Mouse (Mus musculus): ENCODE data around the gene Pex11g.
A peak's percentile ranks its signal among the peaks of the same experiment; 100 is the strongest.

Gene Pex11g

GRCm38 (mm10) chr8:3467006-3467885 lies at the start of gene Pex11g:
Gene Pex11g, minus strand, starts transcription at chr8:3467680.
- peak; percentile 80 for DNase-seq (ENCODE audit: extremely low read depth, low read depth, low spot score)

DNA sequence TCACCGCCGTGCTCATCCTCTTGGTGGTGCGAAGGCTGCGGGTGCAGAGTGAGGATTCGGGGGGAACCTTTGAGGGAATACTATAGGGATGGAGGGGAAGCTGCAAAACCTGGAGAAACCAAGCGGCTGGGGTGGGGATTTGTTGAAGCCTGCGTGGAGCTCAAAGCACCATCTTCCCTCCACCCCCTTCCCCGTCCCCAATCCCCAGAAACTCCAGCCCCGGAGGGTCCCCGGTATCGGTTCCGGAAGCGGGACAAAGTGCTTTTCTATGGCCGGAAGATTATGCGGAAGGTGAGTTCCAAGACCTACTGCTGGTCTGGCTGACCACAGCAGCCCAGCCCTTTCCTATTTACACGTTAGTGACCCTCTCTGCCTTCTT lies 49.6 kb upstream of the Pex11g start:
- no peak for DNase-seq (ENCODE audit: extremely low read depth, low read depth, low spot score)

DNA sequence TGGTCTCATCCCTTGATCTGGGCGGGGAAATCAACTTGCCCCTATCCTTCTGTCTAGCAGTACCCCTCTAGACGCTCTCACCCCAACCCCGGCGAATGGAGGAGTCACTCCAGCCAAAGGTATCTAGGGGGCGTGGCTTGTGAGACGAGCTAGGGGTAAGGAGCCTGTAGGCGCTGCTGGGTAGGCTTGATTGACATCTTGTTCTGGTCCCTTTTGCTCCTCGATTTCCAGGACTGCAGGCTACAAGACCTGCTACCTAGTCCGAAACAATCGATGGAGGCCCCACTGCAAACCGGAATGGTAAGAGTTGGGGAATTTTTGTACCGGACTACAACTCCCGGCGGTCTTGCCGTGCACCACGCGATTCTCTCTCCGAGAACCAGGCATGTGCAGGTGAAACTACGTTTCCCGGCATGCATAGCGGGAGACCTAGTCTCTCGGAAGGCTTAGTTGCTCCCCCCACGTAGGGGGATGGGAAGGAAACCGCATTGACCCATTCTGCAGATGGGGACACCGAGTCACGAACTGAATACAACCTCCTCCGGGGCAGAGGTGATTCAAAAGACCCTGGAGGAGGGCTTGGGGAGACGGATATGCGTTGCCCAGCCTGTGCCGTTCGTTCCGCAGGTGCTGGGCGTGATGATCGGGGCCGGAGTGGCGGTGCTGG lies 49.1 kb upstream of the Pex11g start:
- peak; percentile 52 for DNase-seq (ENCODE audit: extremely low read depth, low read depth, low spot score)

DNA sequence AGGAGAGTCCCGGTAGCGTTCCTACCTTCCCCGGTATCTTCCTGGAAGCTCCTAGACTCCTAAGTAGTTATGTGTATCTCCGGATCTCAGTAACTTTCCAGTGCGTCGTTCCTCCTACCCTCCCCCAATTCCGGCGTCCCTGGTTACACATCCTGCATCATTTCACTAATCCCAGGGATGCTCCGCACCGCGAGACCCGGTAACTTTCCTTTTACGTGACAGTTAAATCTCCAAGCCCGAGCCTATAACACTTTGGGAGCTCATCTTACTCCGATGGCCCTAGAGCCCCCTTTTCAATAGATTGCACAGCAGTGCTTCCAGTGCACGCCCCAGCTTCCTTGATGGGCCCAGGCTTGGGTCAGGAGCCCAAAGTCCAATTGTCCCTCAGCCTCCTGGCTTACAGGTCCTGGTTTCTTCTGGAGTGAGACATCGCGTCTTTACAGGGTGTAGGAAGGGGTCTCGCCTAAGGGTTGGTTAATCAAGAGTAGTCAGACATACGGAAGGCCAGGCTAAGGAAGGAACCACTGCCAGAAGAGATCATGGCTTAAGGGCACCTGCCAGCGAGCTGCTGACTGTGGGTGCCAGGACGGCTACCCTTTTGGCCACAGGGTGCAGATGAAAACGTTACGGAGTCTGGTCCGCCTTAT lies 48.4 kb upstream of the Pex11g start:
- no peak for DNase-seq (ENCODE audit: extremely low read depth, low read depth, low spot score)

GRCm38 (mm10) chr8:3515260-3515671 lies 47.8 kb upstream of the Pex11g start, which contains the start of gene Pnpla6:
Gene Pnpla6, plus strand, starts transcription at chr8:3515384.
- DNase-seq (ENCODE audit: extremely low read depth, low read depth, low spot score), result peak; percentile 7

DNA sequence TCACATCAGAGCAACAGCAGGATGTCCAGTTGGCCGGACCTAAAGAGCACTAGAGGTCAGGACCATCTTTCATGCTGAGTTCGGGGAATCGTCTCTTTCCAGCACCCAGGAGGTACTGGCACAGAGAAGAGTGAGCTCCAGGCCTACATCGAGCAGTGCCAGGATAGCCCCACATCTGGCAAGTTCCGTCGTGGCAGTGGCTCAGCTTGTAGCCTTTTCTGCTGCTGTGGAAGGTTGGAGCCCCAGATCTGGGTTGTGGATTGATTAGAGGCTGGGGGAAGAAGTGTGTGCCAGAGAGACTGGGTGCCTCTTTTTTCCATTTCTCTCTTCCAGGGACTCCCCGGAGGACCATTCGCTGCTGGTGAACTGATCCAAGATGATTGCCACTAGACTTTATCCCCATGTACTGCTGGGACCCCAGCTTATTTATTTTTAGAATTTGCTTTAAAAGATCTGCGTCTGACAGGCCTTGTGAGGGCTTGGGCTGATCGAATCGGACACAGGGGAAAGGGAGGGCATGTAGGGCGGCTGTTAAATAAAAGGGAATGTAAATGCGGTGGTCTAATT lies 47.3 kb upstream of the Pex11g start:
- no peak for DNase-seq (ENCODE audit: extremely low read depth, low read depth, low spot score)

GRCm38 (mm10) chr8:3507979-3508754 lies 40.7 kb upstream of the Pex11g start:
- no peak for DNase-seq (ENCODE audit: extremely low read depth, low read depth, low spot score)

DNA sequence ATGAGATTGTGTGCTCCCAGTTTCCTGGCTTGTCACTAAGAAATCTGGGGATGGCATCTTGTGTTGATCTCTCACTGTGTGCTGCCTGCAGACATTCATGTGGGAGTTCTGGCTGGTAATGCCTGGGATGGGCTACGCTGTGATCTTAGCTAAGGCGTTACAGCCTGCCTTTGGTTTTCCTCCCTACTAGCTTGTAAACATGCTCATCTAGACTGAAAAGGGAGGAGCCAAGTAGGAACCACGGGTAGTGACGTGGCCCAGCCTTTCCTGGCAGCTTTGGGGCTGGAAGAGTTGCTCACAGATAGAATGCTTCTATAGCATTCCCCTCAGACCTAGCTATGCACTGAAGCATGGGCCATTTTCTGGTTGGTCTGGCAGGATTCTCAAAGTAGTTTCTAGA lies 34.7 kb upstream of the Pex11g start:
- no peak for DNase-seq (ENCODE audit: extremely low read depth, low read depth, low spot score)

GRCm38 (mm10) chr8:3500235-3501090 lies 33.0 kb upstream of the Pex11g start, which contains the start of gene Mcoln1:
Gene Mcoln1, plus strand, starts transcription at chr8:3500457.
- no peak for DNase-seq (ENCODE audit: extremely low read depth, low read depth, low spot score)

DNA sequence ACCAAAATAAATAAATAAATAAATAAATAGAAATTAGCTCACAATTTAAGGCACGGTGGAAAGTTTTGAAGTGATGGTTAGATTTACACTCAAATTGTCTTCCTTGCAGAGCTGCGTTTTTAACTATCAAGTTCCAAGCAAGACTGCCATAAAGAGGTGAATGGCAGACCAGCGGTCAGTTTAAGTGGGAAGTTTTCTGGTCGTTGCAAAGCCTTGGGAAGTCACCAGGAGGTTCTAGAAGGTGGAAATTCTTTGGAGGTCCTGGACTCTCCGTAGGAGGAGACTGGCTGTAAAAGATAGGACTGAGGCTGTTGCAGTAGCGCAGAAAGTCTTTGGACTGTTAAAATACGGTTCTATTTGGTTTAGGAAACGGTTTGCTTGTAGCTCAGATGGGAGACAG lies 32.3 kb upstream of the Pex11g start:
- no peak for DNase-seq (ENCODE audit: extremely low read depth, low read depth, low spot score)

DNA sequence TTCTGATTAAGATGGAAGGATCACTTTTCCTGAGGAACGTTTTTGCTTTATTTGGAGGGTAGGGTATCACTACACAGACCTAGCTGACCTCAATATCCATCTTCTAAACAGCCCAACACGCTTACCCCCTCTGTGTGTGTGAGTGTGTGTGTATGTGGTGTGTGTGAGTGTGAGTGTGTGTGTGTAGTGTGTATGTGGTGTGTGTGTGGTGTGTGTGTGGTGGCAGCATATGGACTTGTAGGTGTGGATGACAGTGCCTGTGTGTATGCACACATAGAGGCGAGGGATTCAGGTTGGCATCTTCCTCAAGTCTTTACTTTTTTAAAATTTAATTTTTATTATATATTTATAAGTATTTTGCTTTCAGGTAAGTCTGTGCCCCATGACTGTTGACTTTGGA lies 31.1 kb upstream of the Pex11g start:
- DNase-seq (ENCODE audit: extremely low read depth, low read depth, low spot score), result no peak

DNA sequence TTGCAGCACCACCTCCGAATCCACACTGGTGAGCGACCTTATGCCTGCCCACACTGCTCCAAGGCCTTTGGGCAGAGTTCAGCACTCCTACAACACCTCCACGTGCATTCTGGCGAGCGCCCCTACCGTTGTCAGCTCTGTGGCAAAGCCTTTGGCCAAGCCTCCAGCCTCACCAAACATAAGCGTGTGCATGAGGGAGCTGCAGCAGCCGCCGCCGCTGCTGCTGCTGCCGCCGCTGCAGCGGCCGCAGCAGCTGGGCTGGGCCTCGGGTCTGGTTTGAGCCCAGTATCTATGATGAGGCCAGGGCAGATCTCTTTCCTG lies 28.9 kb upstream of the Pex11g start:
- no peak for DNase-seq (ENCODE audit: extremely low read depth, low read depth, low spot score)

- DNase-seq (ENCODE audit: extremely low read depth, low read depth, low spot score), result no peak
These were observed 28.3 kb upstream of the Pex11g start for GRCm38 (mm10) chr8:3495578-3496427.

DNA sequence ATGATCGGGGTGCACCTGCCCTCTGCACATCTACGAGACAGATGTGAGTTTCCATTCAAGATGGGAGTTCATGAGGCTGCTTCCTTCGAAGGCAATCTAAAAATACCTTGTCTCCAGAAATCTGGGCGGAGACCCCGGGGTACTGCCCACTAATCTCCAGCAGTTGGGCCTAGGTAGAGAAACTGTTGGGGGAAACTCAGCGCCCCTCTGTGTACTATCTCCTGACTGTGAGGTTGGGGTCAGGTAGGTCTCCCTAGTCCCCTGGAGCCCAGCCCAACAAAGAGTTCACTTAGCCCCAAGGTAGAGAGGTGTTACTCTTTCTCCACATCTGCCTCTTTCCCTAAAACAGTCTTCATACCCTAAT lies 26.3 kb upstream of the Pex11g start:
- DNase-seq (ENCODE audit: extremely low read depth, low read depth, low spot score), result no peak

DNA sequence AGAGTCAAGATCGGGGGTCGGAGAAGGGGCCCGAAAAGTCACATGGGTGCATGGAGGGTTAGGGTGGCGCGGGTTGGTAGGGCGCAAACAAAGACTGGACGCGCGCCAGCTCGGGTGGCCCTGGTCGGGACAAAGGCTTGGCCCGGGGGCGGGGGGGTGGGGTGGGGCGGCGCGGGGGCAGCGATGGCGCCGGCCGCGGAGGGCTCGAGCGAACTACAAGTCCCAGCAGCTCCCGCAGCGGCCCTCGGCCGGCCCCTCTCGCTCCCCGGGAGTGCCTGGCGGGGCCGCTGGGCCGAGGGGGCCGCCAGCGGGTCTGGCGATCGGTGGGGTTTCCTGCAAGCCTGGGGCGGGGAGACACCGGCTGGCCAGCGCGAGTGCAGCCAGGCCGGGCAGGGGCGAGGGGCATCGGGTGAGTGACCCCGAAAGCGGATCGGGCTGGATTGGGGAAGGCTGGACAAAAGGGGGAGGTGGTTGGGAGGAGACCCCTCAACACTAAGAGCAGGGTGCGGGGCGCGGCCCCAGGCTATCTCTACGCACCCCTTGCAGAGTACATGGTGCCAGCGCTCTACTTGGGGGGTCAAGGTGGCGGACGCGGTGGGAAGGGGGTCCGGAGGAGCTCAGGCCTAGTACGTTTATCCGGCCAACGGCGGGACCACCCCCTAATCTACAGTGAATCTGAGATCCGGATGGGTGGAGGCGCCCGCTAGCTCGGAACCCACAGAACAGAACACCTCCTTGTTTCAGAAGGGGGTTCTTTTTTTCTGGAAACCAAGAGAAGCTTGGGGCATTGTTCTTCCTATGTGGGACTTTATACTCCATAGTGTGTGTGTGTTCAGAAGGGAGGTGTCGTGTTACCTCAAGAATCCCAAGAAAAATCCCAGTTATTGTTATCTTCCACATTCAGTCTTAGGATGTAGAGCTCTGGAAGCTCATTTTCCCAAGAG lies 25.7 kb upstream of the Pex11g start, which contains the start of gene Zfp358:
Gene Zfp358, plus strand, starts transcription at position 238 of the 944 bp plus-strand sequence.
- DNase-seq (ENCODE audit: extremely low read depth, low read depth, low spot score), result no peak

DNA sequence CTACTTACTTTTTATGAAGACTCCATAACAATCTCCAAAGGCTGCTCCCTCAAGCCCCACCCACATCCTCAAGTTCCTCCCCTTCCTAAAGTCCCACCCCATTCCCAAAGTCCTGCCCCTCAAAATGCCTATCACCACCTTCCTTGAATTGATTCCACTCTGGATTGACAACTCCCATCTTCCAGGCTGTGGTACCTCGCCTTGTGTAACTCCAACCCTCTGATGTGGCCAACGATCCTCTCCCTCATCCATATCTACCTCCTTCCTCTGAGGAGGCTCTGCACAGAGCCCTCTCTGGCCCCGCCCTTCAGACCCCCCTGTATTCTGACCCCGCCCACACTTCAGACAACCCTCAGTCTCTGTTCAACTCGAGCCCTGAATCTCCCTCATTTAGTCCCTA lies 17.7 kb upstream of the Pex11g start:
- no peak for DNase-seq (ENCODE audit: extremely low read depth, low read depth, low spot score)

DNA sequence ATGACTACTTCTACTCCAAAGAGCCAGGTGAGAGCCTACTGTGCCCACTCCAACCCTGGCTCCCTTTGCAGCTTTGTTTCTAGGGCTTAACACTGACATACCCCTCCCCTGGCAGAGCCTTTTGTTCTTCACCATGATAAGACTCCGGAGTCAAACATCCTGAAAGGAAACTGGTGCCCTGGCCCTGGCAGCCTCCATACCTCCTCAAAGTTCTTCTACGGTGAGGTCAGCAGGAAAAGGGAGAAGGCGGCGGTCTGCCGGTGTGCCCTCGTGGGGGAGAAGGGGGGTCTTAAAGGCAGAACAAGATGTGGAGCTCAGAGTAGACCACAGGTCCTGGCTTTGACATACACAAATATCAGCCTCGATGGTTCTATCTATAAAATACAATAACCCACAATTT lies 16.1 kb upstream of the Pex11g start:
- no peak for DNase-seq (ENCODE audit: extremely low read depth, low read depth, low spot score)

DNA sequence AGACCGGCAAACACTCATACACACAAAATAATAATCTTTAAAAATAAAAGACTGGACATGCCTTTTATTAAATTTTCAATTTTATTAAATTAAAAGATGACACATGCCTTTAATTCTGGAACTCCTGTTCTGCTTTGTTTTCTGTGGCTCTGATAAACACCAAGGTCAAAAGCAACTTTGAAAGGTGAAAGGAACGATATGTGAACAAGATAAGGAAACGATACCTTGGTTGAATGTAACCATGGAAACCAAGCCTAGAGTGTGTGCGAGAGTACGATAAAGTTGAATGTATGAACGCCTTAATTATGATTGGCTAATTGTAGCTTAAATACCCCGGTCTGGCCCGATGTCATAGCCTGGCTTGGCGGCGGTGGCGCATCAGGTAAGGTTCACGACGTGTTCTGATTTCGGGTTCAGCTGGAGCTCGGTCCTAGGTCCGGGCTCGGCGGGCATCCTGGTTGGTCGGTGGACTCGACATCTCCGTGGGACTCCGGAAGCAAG lies 14.8 kb upstream of the Pex11g start:
- DNase-seq (ENCODE audit: extremely low read depth, low read depth, low spot score), result no peak

Data from fat pad, adult 2 months (tissue).